Mouse (Mus musculus): ENCODE measurements around the gene Zbtb9. TPM values are rescaled to one million over a fixed set of nuclear protein-coding genes. Genes with fewer than 3 reads are reported as not detected.

Zbtb9 gene
- total RNA-seq, 2 experiments from 2014 or later, result 4.1 to 4.8 TPM

DNA sequence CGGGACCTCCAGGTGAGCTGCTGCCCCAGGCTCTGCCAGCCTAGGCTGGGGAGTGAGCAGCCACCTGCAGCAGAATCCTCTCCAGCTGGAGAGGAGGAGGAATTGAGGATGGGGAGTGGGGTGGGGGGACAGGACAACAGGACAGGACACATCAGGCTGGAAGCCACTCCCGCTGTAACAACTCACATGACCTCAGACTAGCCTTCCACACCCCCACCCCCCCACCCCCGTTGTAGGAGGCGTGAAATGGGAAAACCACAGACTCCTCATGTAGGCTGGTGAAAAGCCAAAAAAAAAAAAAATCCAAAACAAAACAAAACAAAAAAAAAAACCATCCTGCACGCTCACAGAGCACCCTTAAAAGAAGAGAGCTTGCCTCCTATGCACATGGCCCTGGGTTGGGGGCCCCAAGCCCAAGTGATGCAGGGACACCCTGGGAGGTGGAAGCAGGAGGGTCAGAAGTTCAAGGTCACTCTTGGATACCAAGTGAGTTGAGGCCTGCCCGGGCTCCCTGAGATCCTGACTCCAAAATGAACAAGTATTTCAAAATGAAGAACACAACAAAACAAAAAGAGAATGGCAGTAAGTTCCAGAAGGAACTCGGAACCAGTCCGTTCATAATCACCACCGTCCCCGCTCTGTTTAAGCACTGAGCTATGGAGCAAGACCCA is 66.6 kb downstream of the Zbtb9 start:
- no peak for DNase-seq (ENCODE audit: low spot score in 2 of 2)

DNA sequence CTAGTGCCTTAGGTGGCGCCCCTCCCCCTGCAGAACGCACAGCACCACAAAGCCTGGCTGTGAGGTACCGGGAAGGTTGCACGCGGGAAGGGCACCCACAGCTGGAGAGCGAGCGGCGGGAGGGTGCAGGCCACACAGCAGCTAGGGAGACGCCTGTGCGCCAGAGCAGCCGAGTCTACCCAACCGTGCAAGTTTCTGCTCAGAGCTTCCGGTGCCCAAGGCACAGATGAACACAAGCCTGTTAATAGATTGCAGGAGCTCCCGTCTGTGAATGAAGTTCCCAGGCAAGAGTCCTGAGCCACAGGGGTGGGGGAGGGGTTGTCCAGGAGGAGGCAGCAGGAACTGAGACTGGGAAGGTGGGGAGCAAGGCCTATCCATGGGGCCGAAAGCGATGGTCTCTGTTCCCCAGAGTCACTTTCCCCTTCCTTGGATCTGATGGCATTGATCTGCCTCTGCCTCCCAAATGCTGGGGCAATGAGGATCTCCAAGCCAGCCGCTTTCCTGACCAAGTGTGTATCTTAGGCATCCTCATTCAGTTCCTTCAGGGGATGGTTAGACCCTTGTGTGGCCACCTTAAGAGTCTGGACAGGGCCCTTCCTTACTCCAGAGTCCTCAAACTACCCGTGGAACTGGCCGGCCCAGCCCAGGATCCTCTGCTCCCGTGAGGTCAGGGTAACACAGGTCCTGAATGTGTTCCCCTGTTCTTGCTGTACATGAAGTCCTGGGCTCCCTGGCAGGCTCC is 67.5 kb downstream of the Zbtb9 start:
- no peak for DNase-seq (ENCODE audit: low spot score in 2 of 2)

DNA sequence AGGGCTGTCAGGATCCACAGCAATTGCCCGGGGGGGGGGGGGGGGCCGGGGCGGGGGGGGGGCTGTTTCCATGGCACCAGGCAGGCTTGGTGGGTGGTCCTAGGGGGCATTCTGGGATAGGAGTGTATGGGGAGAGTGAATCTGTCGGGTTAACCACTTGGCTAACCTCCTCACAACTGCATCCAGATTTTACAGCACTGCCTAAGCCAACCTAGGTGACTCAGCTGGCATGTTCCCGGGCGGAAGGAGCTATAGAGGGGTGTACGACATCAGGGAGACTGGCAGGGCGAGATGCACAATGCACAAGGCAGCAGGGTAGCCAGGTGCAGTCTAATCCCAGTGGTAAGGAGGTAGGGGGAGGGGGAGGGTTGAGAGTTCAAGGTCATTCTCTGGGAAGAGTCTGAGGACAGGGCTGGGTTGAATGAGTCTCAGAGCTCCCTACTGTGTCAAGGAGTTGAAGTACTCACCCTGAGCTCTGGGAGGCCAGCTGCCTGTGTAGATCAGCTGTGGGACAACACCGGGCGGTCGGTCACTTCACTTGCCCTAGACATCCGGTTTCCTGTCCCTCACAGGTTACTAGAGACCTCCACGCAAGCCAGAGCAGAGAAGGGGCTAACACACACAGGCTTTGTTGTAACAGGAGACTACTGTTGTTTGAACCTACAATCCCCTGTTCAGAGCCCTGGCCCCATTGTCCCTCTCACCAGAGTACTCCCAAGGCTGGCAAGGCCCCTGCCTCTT is 68.2 kb downstream of the Zbtb9 start:
- DNase-seq (ENCODE audit: low spot score in 2 of 2), result no peak

DNA sequence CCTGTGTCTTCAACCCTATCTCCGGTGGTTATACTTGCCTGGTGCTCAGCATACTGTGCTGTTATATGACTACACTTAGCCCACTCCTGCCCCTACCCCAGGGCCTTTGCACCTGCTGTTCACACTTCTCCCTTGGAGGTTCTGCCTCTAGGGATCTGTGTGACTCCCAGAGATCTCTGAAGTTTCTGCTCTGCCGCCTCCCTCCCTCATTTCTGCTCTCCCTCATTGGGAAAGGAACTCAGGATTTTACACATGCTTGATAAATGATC is 68.8 kb downstream of the Zbtb9 start:
- DNase-seq (ENCODE audit: low spot score in 2 of 2), result no peak

DNA sequence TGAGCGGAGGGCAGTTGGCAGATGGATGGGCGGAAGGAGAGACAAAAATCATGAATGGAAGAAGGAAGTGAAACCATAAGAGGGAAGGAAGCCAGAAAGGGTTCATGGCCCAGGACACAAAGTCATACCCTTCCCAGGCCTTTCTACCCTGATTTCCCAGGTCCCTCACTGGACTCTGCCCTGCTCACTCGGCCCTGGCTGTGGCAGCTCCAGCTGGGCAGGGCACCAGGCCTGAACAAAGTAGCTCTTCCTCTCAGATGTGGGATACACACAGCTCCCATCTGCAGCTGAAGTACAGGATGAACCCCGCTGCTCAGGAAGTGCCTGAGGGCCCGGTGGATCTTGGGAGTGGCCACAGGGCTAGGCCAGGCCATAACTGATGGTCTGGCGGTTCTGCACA is 69.9 kb downstream of the Zbtb9 start:
- no peak for DNase-seq (ENCODE audit: low spot score in 2 of 2)

DNA sequence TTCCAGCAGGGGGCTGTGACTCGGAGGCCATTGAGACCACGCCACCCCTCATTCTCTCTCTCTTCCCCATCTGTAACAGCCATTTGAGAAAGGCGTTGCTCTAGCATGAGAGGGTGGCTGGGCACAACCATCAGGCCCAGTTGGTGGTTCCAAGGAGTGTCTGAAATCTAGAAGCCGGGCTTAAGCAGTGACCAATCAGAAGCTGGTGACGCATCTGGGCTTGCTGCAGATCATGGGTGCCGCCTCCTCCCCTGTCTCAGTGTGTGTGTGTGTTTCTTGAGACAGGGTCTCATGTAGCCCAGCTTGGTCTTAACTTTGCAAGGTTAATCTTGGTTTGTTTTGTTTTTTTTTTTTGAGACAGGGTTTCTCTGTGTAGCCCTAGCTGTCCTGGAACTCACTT is 72.2 kb downstream of the Zbtb9 start:
- no peak for DNase-seq (ENCODE audit: low spot score in 2 of 2)

DNA sequence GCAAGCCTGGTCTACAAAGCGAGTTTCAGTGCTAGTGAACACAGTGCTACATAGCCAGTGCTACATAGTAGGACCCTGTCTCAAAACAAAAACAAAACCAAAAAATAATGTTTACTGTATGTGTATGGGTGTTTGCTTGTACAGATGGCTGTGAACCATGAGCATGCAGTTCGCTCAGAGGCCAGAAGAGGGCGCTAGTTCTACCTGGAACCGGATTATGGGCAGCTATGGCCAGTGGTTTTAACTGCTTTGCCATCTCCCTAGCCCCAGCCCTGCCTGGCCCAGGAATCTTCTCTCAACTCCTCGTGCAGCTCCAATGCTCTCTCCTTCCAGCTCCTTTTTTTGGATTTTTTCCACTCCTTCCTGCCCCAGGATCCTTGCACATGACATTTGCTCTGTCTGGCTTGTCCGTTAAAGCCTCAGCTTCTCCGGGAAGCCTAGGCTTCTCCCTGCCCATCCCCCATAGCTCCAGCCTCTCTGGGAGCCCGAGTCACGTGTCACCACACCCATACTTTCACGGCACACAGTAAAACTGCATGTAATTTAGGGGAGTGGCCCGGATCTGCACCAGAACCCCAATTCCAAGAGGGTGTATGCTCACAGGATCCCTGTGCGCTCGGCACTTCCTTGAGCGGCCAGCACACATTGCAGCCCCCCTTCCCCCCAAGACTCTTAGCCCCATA is 74.9 kb downstream of the Zbtb9 start:
- DNase-seq (ENCODE audit: low spot score in 2 of 2), result no peak

DNA sequence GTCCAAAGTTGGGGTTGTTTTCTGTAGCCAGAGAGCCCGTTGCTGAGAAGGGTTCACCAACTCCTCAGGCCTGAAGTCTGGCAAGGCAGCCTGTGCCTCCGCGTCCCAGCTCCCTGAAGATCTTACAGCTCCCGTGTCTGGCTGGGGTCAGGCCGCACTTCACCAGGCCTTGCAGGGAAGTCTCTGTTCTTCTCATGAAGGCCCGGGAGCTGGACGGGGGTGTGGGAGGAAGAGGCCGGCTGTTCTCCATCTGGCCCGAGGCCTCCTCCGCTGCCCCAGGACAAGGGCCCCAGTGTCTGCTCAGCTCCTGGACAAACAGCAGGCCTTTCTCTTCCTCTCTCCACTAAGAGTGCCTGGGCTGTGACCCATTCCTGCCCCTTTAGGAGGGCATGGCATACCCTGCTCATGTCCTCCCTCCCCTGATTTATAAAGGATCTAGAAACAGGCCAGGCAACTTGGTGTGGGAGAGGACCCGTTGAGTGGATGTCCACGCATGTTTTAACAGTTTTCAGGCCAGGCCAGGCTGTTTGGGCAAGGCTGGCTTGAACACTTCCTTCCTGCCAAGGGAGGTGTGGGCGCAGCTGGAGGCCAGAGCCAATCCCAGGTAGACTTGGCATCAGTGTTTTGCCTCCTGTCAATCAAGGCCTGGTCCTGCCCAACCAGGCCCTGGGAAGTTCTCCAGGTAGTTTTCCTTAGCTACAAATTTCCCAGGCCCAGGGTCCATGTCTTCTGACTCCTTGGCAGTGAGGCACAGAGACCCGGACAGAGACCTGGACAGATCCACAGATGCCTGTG is 75.7 kb downstream of the Zbtb9 start:
- DNase-seq (ENCODE audit: low spot score in 2 of 2), result no peak

DNA sequence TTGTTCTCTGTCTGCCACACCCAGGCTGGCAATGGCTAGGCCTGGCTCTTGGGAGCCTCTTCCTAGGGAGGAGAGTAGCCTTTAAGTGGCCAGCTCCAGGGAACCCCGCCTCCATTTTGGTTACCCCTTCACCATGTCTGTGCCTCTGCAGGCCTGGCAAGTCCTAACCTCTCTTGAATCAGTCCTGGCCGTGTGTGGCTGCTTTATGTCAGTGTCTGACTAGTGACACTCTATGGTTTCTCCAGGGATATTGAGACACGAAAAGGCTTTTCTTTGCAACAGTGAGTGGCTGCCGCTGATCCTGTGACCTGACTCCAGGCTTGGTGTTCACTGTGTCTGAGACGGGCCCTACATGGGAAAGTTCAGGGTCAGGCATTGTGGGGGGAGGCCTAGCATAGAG is 77.9 kb downstream of the Zbtb9 start:
- no peak for DNase-seq (ENCODE audit: low spot score in 2 of 2)

DNA sequence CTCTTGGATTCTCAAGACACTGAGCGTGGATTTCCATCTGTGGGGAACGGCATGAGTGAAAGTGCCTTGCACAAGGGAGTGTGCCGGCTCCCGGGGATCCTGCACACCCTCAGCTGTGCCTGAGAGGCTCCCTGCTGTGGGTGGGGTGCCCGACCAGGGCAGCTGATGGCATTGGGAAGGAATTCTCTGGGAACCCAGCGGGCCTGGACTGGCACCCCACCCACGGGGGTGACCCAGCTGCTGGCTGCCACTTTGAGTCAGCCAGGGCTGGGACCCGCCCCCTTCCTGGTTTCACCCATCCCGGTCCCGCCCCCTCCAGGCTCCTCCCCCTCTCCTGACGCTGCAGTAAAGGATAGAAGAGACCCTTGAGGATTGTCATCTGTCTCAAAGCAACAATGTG is 78.5 kb downstream of the Zbtb9 start:
- DNase-seq (ENCODE audit: low spot score in 2 of 2), result peak in 1 of 2 experiments; percentile 60

DNA sequence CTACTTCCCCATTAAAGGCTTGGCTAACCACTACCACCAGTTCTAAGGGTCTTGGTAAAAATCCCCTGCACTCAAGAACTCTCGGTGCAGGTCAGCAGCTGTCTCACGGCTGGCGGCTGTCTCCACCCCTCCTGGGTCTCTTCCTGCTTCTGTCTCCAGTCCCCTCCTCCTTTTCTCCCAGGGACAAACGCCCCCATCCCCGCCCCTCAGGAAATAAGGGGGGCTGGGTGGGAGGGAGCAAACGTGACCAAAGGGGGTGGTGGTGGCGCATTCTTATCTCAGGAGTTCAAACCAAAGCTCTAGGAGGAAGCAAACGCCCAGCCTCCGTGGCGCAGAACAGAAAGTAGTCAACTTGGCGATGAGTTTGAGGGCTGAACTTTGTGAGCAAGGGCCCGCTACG is 83.2 kb downstream of the Zbtb9 start:
- peak in 1 of 2 experiments; percentile 35 for DNase-seq (ENCODE audit: low spot score in 2 of 2)

DNA sequence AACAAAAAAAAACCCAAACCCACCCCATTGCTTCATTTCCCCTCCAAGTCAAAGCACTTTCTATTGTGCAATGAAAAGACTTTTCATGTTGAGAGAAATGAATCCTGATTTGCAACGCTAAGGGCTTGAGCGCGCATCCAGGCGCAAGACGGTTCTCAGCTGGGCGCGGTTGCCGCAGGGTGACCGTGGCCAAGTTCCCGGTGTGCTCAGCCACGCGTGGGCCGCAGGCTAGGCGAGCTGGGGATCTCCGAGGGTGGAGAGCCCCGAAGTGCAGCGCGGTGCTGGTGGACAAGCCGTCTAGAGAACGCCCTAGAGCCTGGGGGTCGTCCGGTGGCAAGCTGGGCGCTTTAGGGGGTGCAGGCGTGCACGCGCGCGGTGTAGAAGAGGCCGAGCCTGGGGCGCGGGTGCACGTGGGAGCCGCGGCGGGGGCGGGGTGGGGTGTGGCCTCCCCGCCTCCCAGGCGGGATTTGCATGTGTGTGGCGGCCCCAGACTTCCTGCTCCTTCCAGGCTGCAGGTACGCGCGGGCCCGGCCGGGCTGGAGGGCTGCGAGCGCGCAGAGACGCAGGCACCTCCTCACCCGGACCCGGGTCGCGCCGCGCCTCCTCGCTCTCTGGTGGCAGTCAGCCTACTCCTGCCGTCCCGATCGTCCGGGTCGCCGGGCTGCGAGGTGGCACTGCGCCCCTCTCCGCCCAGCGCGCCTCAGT is 84.0 kb downstream of the Zbtb9 start, which contains the start of gene Itpr3:
Itpr3 (plus strand) TSS at position 493 of the 705 bp plus-strand sequence.
- DNase-seq (ENCODE audit: low spot score in 2 of 2), result peak; percentile 49 to 66

DNA sequence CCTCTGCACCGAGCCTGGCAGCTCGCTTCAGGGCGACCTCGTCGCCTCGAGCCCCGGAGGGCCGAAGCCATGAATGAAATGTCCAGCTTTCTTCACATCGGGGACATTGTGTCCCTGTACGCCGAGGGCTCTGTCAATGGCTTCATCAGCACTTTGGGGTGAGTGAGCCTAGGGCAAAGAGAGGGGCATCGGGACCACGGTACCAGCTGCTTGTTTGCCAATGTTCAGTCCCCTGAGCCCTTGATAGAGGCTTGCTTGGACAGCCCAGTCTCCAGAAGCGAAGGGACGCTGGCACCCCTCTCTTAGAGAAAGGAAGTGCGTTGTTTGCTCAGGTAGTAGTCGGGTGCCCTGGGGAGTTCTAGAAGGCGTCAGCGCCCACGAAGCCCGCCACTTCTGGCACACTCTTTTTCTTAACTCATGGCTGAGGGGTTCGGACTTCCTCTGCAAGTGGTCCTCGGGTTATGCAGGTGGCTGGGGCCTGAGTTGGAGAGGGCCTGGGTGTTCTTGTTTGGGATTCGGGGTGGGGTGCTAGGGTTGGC is 84.6 kb downstream of the Zbtb9 start:
- no peak for DNase-seq (ENCODE audit: low spot score in 2 of 2)

Small RNA genes lying within 50 kb of the gene (microRNA-seq; reads per million reads assigned to microRNA genes)
- gene Mir3083 (not detected), gene Mir6968 (0.63 reads per million)

Other genes starting within 250 kb of the Zbtb9 start
- gene Bnip1, start 192.1 kb upstream of the Zbtb9 start, total RNA-seq (2021), result 10 to 100 TPM; 31.3 to 33.1 TPM
- not detected for gene Nkx2-5, start 128.2 kb upstream of the Zbtb9 start, total RNA-seq (2021)
- gene Kifc5b, start 56.1 kb upstream of the Zbtb9 start, total RNA-seq (2021), result 1 to 10 TPM; 6.1 to 8.5 TPM
- 10 to 100 TPM in 1 of 2 experiments, 1 to 10 TPM in 1; 9.6 to 10.9 TPM for gene Phf1, start 40.1 kb upstream of the Zbtb9 start, total RNA-seq (2021)
- gene Cuta, start 33.6 kb upstream of the Zbtb9 start, total RNA-seq (2021), result 10 to 100 TPM; 90.4 to 92.8 TPM
- gene Syngap1, start 31.9 kb upstream of the Zbtb9 start, total RNA-seq (2021), result 10 to 100 TPM; 20.8 to 23.8 TPM
- 10 to 100 TPM; 30.2 to 35.2 TPM for gene Bak1, start 55.8 kb downstream of the Zbtb9 start, total RNA-seq (2021)
- 1 to 10 TPM; 8.7 to 9.1 TPM for gene Itpr3, start 84.1 kb downstream of the Zbtb9 start, total RNA-seq (2021)
- gene Uqcc2, start 160.7 kb downstream of the Zbtb9 start, total RNA-seq (2021), result 100 to 1,000 TPM; 230 to 262 TPM
- gene Ip6k3, start 194.6 kb downstream of the Zbtb9 start, total RNA-seq (2021), result 10 to 100 TPM; 40.2 to 50.7 TPM
- gene Lemd2, start 231.3 kb downstream of the Zbtb9 start, total RNA-seq (2021), result 10 to 100 TPM; 34.2 to 34.4 TPM